Mouse (Mus musculus) liver, postnatal 0 days (tissue): Measurements from ENCODE around the gene Psmd7. TPM values are rescaled to one million over a fixed set of nuclear protein-coding genes. Genes with fewer than 3 reads are reported as not detected.

ENCODE experiments used
- ATAC-seq: fragments of 200-750 bp; cut with Nextera tagmentation; 2 replicates; pipeline ENCODE4 v1.8.0; 2017; ENCODE audit warnings: mild to moderate bottlenecking, moderate library complexity
- DNase-seq: peaks from one replicate; pipeline ENCODE4 v3.0.0-alpha.2; 2016
- H3K27ac ChIP-seq: fragments of 300-500 bp; sonication (generic); 2 replicates; pipeline ENCODE4 v1.5.1; 2014; ENCODE audit warnings: antibody characterized with exemption, moderate library complexity, mild to moderate bottlenecking, low read depth
- H3K27me3 ChIP-seq: fragments of 300-500 bp; sonication (generic); 2 replicates; pipeline ENCODE4 v1.6.1; 2014; ENCODE audit warnings: low read length, control low read depth, mixed read lengths; ENCODE audit not compliant: insufficient read depth
- H3K36me3 ChIP-seq: fragments of 300-500 bp; sonication (generic); replicated peaks from 2 replicates; pipeline ENCODE4 v1.6.1; 2014; ENCODE audit warnings: mild to moderate bottlenecking, control low read depth, low read length, moderate library complexity, mixed read lengths; ENCODE audit not compliant: insufficient read depth
- H3K4me1 ChIP-seq: fragments of 300-500 bp; sonication (generic); 2 replicates; pipeline ENCODE4 v1.6.1; 2014; ENCODE audit warnings: antibody characterized with exemption, mild to moderate bottlenecking, control low read depth; ENCODE audit not compliant: insufficient read depth
- H3K4me2 ChIP-seq: fragments of 300-500 bp; sonication (generic); 2 replicates; pipeline ENCODE4 v1.6.1; 2014; ENCODE audit warnings: low read depth, mild to moderate bottlenecking, low read length, moderate library complexity, mixed read lengths
- H3K4me3 ChIP-seq: fragments of 300-500 bp; sonication (generic); 2 replicates; pipeline ENCODE4 v1.5.1; 2014; ENCODE audit warnings: low read depth, low read length
- H3K9ac ChIP-seq: fragments of 300-500 bp; sonication (generic); replicated peaks from 2 replicates; pipeline ENCODE4 v1.6.1; 2014; ENCODE audit warnings: mild to moderate bottlenecking, moderate library complexity
- H3K9me3 ChIP-seq: fragments of 300-500 bp; sonication (generic); 2 replicates; pipeline ENCODE4 v1.6.1; 2016; ENCODE audit warnings: mild to moderate bottlenecking, control low read depth, low read length, mixed read lengths
- CTCF ChIP-seq: sonication (generic); IDR thresholded peaks from 2 replicates; pipeline ENCODE4 v1.5.1; 2016; ENCODE audit warnings: antibody characterized with exemption, low read depth
- EP300 ChIP-seq: IDR thresholded peaks from 2 replicates; pipeline ENCODE4 v1.6.1; 2016; ENCODE audit warnings: antibody characterized with exemption, low read depth, mild to moderate bottlenecking
- WGBS: fragments of 180-500 bp; shearing (Covaris S2); extraction: QIAGEN DNeasy Blood & Tissue Kit; methylation state at CpG from one replicate; pipeline ENCODE4 v1.1.7; 2014; ENCODE audit not compliant: insufficient replicate concordance; 5-methylcytosine and 5-hydroxymethylcytosine counted together
- polyA plus RNA-seq: library from polyadenylated mRNA; unstranded; fragments of >200 nt; fragmentation: Nextera tagmentation; extraction: Ambion mirVana; gene quantifications from 2 replicates; pipeline ENCODE4 v1.2.1, GENCODE M21; 2015

The Psmd7 gene
- polyA plus RNA-seq, 1 experiment from 2014 or later = 96.5 TPM

- Histone ChIP-seq H3K27me3 (no peaks in the 10 kb centered on the region), H3K9ac (no peak overlapping the region), H3K4me3 (no peak overlapping the region), H3K36me3 (no peaks in the 10 kb centered on the region), H3K9me3 (no peaks in the 10 kb centered on the region), H3K4me1 (no peaks in the 10 kb centered on the region), H3K4me2 (no peak overlapping the region), H3K27ac (no peak overlapping the region)
- ATAC-seq (no peak), DNase-seq (no peak)
- 80% methylated on average over 9 of the region's 9 CpGs for WGBS
- no peak for TF ChIP-seq CTCF
Observed at GRCm38 (mm10) chr8:107599691-107600090, 11.4 kb upstream of the Psmd7 start.

- Histone ChIP-seq H3K4me1 (no peaks in the 10 kb centered on the region), H3K9ac (no peak overlapping the region), H3K27me3 (no peaks in the 10 kb centered on the region), H3K27ac (no peak overlapping the region), H3K4me2 (no peak overlapping the region), H3K36me3 (no peaks in the 10 kb centered on the region), H3K4me3 (no peak overlapping the region), H3K9me3 (no peaks in the 10 kb centered on the region)
- 71% methylated on average over 1 of the region's 1 CpGs for WGBS
- TF ChIP-seq CTCF (no peak), EP300 (no peak)
- ATAC-seq (no peak), DNase-seq (no peak)
Observed at GRCm38 (mm10) chr8:107597731-107598130, 9.5 kb upstream of the Psmd7 start.

- Histone ChIP-seq H3K4me2 (no peak overlapping the region), H3K9me3 (no peaks in the 10 kb centered on the region), H3K36me3 (no peaks in the 10 kb centered on the region), H3K4me1 (no peaks in the 10 kb centered on the region), H3K27me3 (no peaks in the 10 kb centered on the region), H3K4me3 (no peak overlapping the region), H3K27ac (no peak overlapping the region), H3K9ac (no peak overlapping the region)
- ATAC-seq (no peak), DNase-seq (no peak)
- WGBS = 73% methylated on average over 6 of the region's 6 CpGs
- TF ChIP-seq EP300 (no peak), CTCF (no peak)
Observed at GRCm38 (mm10) chr8:107594817-107595216, 6.6 kb upstream of the Psmd7 start.

GRCm38 (mm10) chr8:107593967-107594729 is 5.9 kb upstream of the Psmd7 start:
- no peak for ATAC-seq

GRCm38 (mm10) chr8:107587429-107587994 is 752 bp downstream of the Psmd7 start:
- Histone ChIP-seq H3K4me2 (peak overlapping the region; percentile 83), H3K4me1 (peaks cover 14% of the 10 kb centered on the region), H3K9me3 (no peaks in the 10 kb centered on the region), H3K36me3 (peaks cover 36% of the 10 kb centered on the region), H3K27ac (peak overlapping the region; percentile 81), H3K4me3 (peak overlapping the region; percentile 90), H3K9ac (peak overlapping the region; percentile 83), H3K27me3 (no peaks in the 10 kb centered on the region)
- 0% methylated on average over 17 of the region's 17 CpGs for WGBS
- ATAC-seq = peak; percentile 28
- TF ChIP-seq EP300 (no peak), CTCF (no peak)
- no peak for DNase-seq

More at GRCm38 (mm10) chr8:107593967-107594729, 5.9 kb upstream of the Psmd7 start:
- H3K27me3 ChIP-seq = no peaks in the 10 kb centered on the region
- no peak overlapping the region for H3K4me3 ChIP-seq
- H3K27ac ChIP-seq = no peak overlapping the region
- no peak overlapping the region for H3K9ac ChIP-seq
- no peaks in the 10 kb centered on the region for H3K9me3 ChIP-seq
- H3K4me1 ChIP-seq = no peaks in the 10 kb centered on the region
- no peak overlapping the region for H3K4me2 ChIP-seq
- H3K36me3 ChIP-seq = no peaks in the 10 kb centered on the region
- 45% methylated on average over 4 of the region's 6 CpGs for WGBS
- TF ChIP-seq EP300 = no peak
- TF ChIP-seq CTCF = no peak
- no peak for DNase-seq

GRCm38 (mm10) chr8:107582136-107582535 is 6.1 kb downstream of the Psmd7 start:
- Histone ChIP-seq H3K27ac (no peak overlapping the region), H3K4me1 (peaks cover 11% of the 10 kb centered on the region), H3K4me3 (no peak overlapping the region), H3K27me3 (no peaks in the 10 kb centered on the region), H3K9me3 (no peaks in the 10 kb centered on the region), H3K4me2 (no peak overlapping the region), H3K9ac (no peak overlapping the region), H3K36me3 (peaks cover 65% of the 10 kb centered on the region)
- DNase-seq (no peak), ATAC-seq (no peak)
- TF ChIP-seq EP300 (no peak), CTCF (no peak)
- WGBS = 84% methylated on average over 11 of the region's 11 CpGs
